Mouse (Mus musculus): Measurements from ENCODE around the gene 1700001K19Rik.

GRCm38 (mm10) chr12:110661746-110662145 lies 20.7 kb downstream of the 1700001K19Rik start:
- TF ChIP-seq POLR2A (IDR thresholded peaks at IDR 0.05; ENCODE audit: borderline replicate concordance, extremely low read depth, low read depth, low read length) (no peak), CTCF (IDR thresholded peaks at IDR 0.05; ENCODE audit: insufficient read depth, low read length) (no peak)

All from lung, adult 2 months (tissue).